Mouse (Mus musculus): ENCODE data around the gene Invs.

DNA sequence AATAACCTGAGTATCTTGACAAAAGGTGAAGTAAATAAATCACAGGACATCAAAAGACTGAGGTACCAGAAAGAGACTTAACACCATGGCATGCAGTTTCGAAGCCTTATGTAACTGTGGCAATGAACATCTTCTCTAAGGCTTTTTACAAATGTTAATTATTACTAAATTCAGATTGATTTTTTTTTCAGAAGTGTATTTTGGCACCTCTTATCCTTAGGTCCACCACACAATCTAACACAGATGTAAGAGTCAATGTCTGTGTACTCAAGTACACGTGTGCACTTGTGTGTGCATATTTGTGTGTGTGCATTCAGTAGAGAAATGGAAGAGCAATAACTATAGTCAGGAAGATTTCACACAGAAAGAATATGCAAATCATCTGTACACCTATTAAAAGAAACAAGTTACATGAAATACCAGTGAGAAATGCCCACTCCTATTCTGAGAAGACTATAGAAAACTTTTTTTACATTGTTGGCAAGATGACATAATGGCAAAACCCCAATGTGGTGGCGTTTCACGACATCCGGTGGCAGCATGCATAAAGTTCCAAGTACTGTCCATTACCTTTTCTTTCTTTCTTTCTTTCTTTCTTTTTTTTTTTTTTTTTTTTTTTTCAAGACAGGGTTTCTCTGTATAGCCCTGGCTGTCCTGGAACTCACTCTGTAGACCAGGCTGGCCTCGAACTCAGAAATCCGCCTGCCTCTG, 6.3 kb upstream of the Invs start:
- TF ChIP-seq MAFK (IDR thresholded peaks at IDR 0.05; ENCODE audit: insufficient replicate concordance, low read length) (no peak), GABPA (IDR thresholded peaks at IDR 0.05; ENCODE audit: insufficient replicate concordance, low read depth, low read length) (no peak), SIN3A (IDR thresholded peaks at IDR 0.05; ENCODE audit: low read length) (no peak), TCF12 (IDR thresholded peaks at IDR 0.05; ENCODE audit: low read depth, low read length) (no peak), CHD2 (IDR thresholded peaks at IDR 0.05; ENCODE audit: low read length) (no peak), EP300 (IDR thresholded peaks at IDR 0.05; ENCODE audit: low read length) (no peak), JUN (IDR thresholded peaks at IDR 0.05; ENCODE audit: insufficient read depth, low read depth, low read length) (no peak), BHLHE40 (IDR thresholded peaks at IDR 0.05; ENCODE audit: low read depth, low read length) (no peak), CTCF (conservative IDR thresholded peaks at IDR 0.05 in 1 of 2, IDR thresholded peaks at IDR 0.05 in 1 of 2; ENCODE audit: low read depth in 2 of 2, low read length in 2 of 2) (no peak), JUND (conservative IDR thresholded peaks at IDR 0.05; ENCODE audit: low read depth, low read length) (no peak), HCFC1 (IDR thresholded peaks at IDR 0.05; ENCODE audit: low read depth, low read length) (no peak), POLR2A (IDR thresholded peaks at IDR 0.05; ENCODE audit: low read depth, low read length) (no peak), USF2 (conservative IDR thresholded peaks at IDR 0.05; ENCODE audit: low read depth, low read length) (no peak), NELFE (IDR thresholded peaks at IDR 0.05; ENCODE audit: low read depth, low read length) (no peak)

Data from CH12.LX (cell line).